Mouse (Mus musculus) telencephalon, adult 2 months (tissue): Measurements from ENCODE around the gene Cep135.
A peak's percentile ranks its signal among the peaks of the same experiment; 100 is the strongest.

Source experiments
- DNase-seq: peaks from one replicate; pipeline ENCODE4 v3.0.0-alpha.2; 2011; ENCODE audit warnings: low read depth, low spot score

The Cep135 gene

GRCm38 (mm10) chr5:76683455-76683854, 95.0 kb downstream of the Cep135 start:
- DNase-seq: peak; percentile 49

GRCm38 (mm10) chr5:76684658-76685605, 96.4 kb downstream of the Cep135 start:
- DNase-seq: no peak

GRCm38 (mm10) chr5:76687961-76688600, 99.6 kb downstream of the Cep135 start:
- no peak for DNase-seq

GRCm38 (mm10) chr5:76688643-76689042, 100.1 kb downstream of the Cep135 start:
- DNase-seq: no peak

GRCm38 (mm10) chr5:76690177-76690593, 101.7 kb downstream of the Cep135 start:
- no peak for DNase-seq

- no peak for DNase-seq
These were observed 102.8 kb downstream of the Cep135 start for GRCm38 (mm10) chr5:76691251-76691650.

- no peak for DNase-seq
These were observed 103.4 kb downstream of the Cep135 start for GRCm38 (mm10) chr5:76691706-76692424.
